8 mouse cellular contexts compared by ENCODE assay signal in genomic region chr9:122866192-122866591, GRCm38 (mm10). TPM values are rescaled to one million over a fixed set of nuclear protein-coding genes. Genes with fewer than 3 reads are reported as not detected.
DNase-seq lines count a peak whose midpoint lies in the region; ATAC-seq and TF ChIP-seq lines count a peak whose summit lies in the region.

No protein-coding gene starts in this region.

- 76% methylated on average over 4 of the region's 4 CpGs for WGBS in heart, embryonic 14.5 days
- WGBS in forebrain, embryonic 16.5 days, result 81% methylated on average over 4 of the region's 4 CpGs
- 72% methylated on average over 4 of the region's 4 CpGs for WGBS in liver, embryonic 16.5 days (ENCODE audit: insufficient replicate concordance)

- peak overlapping the region; percentile 85 for H3K9ac ChIP-seq in heart, embryonic 14.5 days (ENCODE audit: low read length)
- peak overlapping the region; percentile 93 for H3K9ac ChIP-seq in forebrain, embryonic 16.5 days (replicated peaks; ENCODE audit: low read depth, low read length)
- H3K9ac ChIP-seq in liver, embryonic 16.5 days (ENCODE audit: low read depth, low read length), result peak overlapping the region; percentile 84

- peak overlapping the region; percentile 63 to 99 for H3K4me3 ChIP-seq in heart, embryonic 14.5 days (ENCODE audit: control insufficient read depth in 1 of 2, insufficient read depth in 1 of 2, low read depth in 1 of 2, low read length in 2 of 2)
- peak overlapping the region; percentile 91 for H3K4me3 ChIP-seq in G1E (ENCODE audit: low read depth, low read length)
- peak overlapping the region; percentile 95 for H3K4me3 ChIP-seq in forebrain, embryonic 16.5 days (replicated peaks; ENCODE audit: low read length)
- peak overlapping the region; percentile 81 for H3K4me3 ChIP-seq in liver, embryonic 16.5 days (ENCODE audit: low read depth, low read length)

- no peak for DNase-seq in heart, postnatal 10 days
- peak; percentile 8 for DNase-seq in G1E (ENCODE audit: low spot score)
- no peak for DNase-seq in B cell, adult 2 months
- DNase-seq in layer of hippocampus, adult 18-20 months (ENCODE audit: low spot score in 2 of 2), result no peak
- DNase-seq in left cerebral cortex, postnatal 36 days (ENCODE audit: low spot score in 2 of 2), result no peak

- no peaks in the 10 kb centered on the region for H3K27me3 ChIP-seq in heart, embryonic 14.5 days (ENCODE audit: control insufficient read depth, insufficient read depth, low read length)
- H3K27me3 ChIP-seq in G1E (ENCODE audit: insufficient read depth, low read length), result peaks cover 7% of the 10 kb centered on the region
- no peaks in the 10 kb centered on the region for H3K27me3 ChIP-seq in forebrain, embryonic 16.5 days (replicated peaks; ENCODE audit: control insufficient read depth, insufficient read depth, low read length)
- no peaks in the 10 kb centered on the region for H3K27me3 ChIP-seq in liver, embryonic 16.5 days (ENCODE audit: control insufficient read depth, insufficient read depth, low read depth, low read length)

- intact Hi-C loops in heart, postnatal 10 days (cut with DNase I), result loop anchor here (5.0 kb wide), 1 partner anchor 56 kb away; the partner anchor contains the start of gene Zfp105
- intact Hi-C loops in left cerebral cortex, postnatal 36 days (cut with DNase I), result no loop called here

- peaks cover 3 to 21% of the 10 kb centered on the region in 2 experiments; a peak in 3 of 4 replicates for H3K4me1 ChIP-seq in heart, embryonic 14.5 days (ENCODE audit: control insufficient read depth in 2 of 2, insufficient read depth in 2 of 2, low read length in 2 of 2)
- H3K4me1 ChIP-seq in G1E (ENCODE audit: insufficient read depth, low read depth, low read length), result peaks cover 19% of the 10 kb centered on the region
- peaks cover 18% of the 10 kb centered on the region for H3K4me1 ChIP-seq in forebrain, embryonic 16.5 days (replicated peaks; ENCODE audit: control insufficient read depth, insufficient read depth, low read length)
- H3K4me1 ChIP-seq in liver, embryonic 16.5 days (ENCODE audit: control insufficient read depth, low read depth, low read length), result peaks cover 15% of the 10 kb centered on the region

- peak overlapping the region; percentile 83 for H3K4me2 ChIP-seq in heart, embryonic 14.5 days (ENCODE audit: low read length)
- peak overlapping the region; percentile 54 for H3K4me2 ChIP-seq in forebrain, embryonic 16.5 days (ENCODE audit: low read length)
- peak overlapping the region; percentile 56 for H3K4me2 ChIP-seq in liver, embryonic 16.5 days (ENCODE audit: low read depth, low read length)

- H3K36me3 ChIP-seq in heart, embryonic 14.5 days (ENCODE audit: control insufficient read depth, insufficient read depth, low read length), result peaks cover 17% of the 10 kb centered on the region
- peaks cover 25% of the 10 kb centered on the region for H3K36me3 ChIP-seq in G1E (replicated peaks)
- peaks cover 12% of the 10 kb centered on the region for H3K36me3 ChIP-seq in forebrain, embryonic 16.5 days (ENCODE audit: control insufficient read depth, insufficient read depth)
- peaks cover 16% of the 10 kb centered on the region for H3K36me3 ChIP-seq in liver, embryonic 16.5 days (ENCODE audit: control insufficient read depth, insufficient read depth)

- TF ChIP-seq CTCF in G1E (IDR thresholded peaks at IDR 0.05; ENCODE audit: low read depth, low read length), result no peak

- peak overlapping the region in 1 of 2 experiments; percentile 70; a peak in 1 of 4 replicates for H3K27ac ChIP-seq in heart, embryonic 14.5 days (replicated peaks in 1 of 2; ENCODE audit: control insufficient read depth in 1 of 2, insufficient read depth in 1 of 2, low read depth in 2 of 2, low read length in 2 of 2)
- no peak overlapping the region for H3K27ac ChIP-seq in forebrain, embryonic 16.5 days (ENCODE audit: low read length)
- H3K27ac ChIP-seq in liver, embryonic 16.5 days (ENCODE audit: low read length), result no peak overlapping the region

- no peak for ATAC-seq in heart, embryonic 14.5 days (ENCODE audit: insufficient number of reproducible peaks, insufficient read depth, low FRiP score, low read depth)
- no peak for ATAC-seq in G1E (ENCODE audit: extremely low read depth, insufficient number of reproducible peaks, low FRiP score, poor library complexity, severe bottlenecking)
- ATAC-seq in forebrain, embryonic 16.5 days, result peak; percentile 26
- ATAC-seq in liver, embryonic 16.5 days (ENCODE audit: low read depth), result no peak

- H3K9me3 ChIP-seq in heart, embryonic 14.5 days (ENCODE audit: control insufficient read depth, low read length), result peaks cover 6% of the 10 kb centered on the region; the same call in 1 of the 2 replicates
- peaks cover 23% of the 10 kb centered on the region for H3K9me3 ChIP-seq in G1E (replicated peaks)
- peaks cover 3% of the 10 kb centered on the region; the same call in 1 of the 2 replicates for H3K9me3 ChIP-seq in forebrain, embryonic 16.5 days (ENCODE audit: control insufficient read depth, low read length)
- H3K9me3 ChIP-seq in liver, embryonic 16.5 days (replicated peaks; ENCODE audit: control insufficient read depth, low read length), result no peaks in the 10 kb centered on the region

RNA-seq across cellular contexts. Expression of gene Zfp445, which starts 0.4 kb away (rescaled TPM):
- polyA plus RNA-seq in heart, embryonic 14.5 days (2014; fragmentation: Nextera tagmentation; extraction: Ambion mirVana), result 34.8 and 36.7 TPM in 2 replicates
- total RNA-seq in heart, postnatal 10 days (2021), result 100 to 1,000 TPM in 1 of 2 experiments, 10 to 100 TPM in 1; 94.5 to 117 TPM
- total RNA-seq in G1E (2014; fragmentation: Nextera tagmentation) (107 and 125 TPM in 2 replicates), G1E (2017) (89.4 and 113 TPM in 2 replicates)
- polyA plus RNA-seq in G1E (2012), result 4.6 and 6.6 TPM in 2 replicates
- polyA plus RNA-seq in forebrain, embryonic 16.5 days (2015; fragmentation: Nextera tagmentation; extraction: Ambion mirVana), result 132 and 142 TPM in 2 replicates
- polyA plus RNA-seq in liver, embryonic 16.5 days (2015; fragmentation: Nextera tagmentation; extraction: Ambion mirVana), result 19.4 and 20.3 TPM in 2 replicates
- total RNA-seq in layer of hippocampus, adult 18-20 months (2021), result 100 to 1,000 TPM; 152 to 156 TPM
- 100 to 1,000 TPM; 135 to 167 TPM for total RNA-seq in left cerebral cortex, postnatal 36 days (2021)

RNA-seq across cellular contexts. Expression of gene Zkscan7, which starts 19.3 kb away (rescaled TPM):
- polyA plus RNA-seq in heart, embryonic 14.5 days (2014; fragmentation: Nextera tagmentation; extraction: Ambion mirVana), result 1.1 and 1.5 TPM in 2 replicates
- total RNA-seq in heart, postnatal 10 days (2021), result 1 to 10 TPM; 4.6 to 6.4 TPM
- total RNA-seq in G1E (2014; fragmentation: Nextera tagmentation) (not detected in 2 replicates), G1E (2017) (0.12 and 0.22 TPM in 2 replicates)
- polyA plus RNA-seq in G1E (2012), result not detected in 2 replicates
- polyA plus RNA-seq in forebrain, embryonic 16.5 days (2015; fragmentation: Nextera tagmentation; extraction: Ambion mirVana), result 3.2 and 5.8 TPM in 2 replicates
- polyA plus RNA-seq in liver, embryonic 16.5 days (2015; fragmentation: Nextera tagmentation; extraction: Ambion mirVana), result 0.69 and 1.0 TPM in 2 replicates
- total RNA-seq in layer of hippocampus, adult 18-20 months (2021), result 1 to 10 TPM; 4.1 to 4.7 TPM
- 1 to 10 TPM; 3.5 to 5.5 TPM for total RNA-seq in left cerebral cortex, postnatal 36 days (2021)

RNA-seq across cellular contexts. Expression of gene Gm35549, which starts 22.4 kb away (rescaled TPM):
- polyA plus RNA-seq in heart, embryonic 14.5 days (2014; fragmentation: Nextera tagmentation; extraction: Ambion mirVana), result 0.36 TPM in 1 of 2 replicates, not detected in the other
- total RNA-seq in heart, postnatal 10 days (2021), result not detected
- not detected in 2 replicates for total RNA-seq in G1E (2014; fragmentation: Nextera tagmentation)
- total RNA-seq in G1E (2017), result not detected in 2 replicates
- polyA plus RNA-seq in G1E (2012), result not detected in 2 replicates
- polyA plus RNA-seq in forebrain, embryonic 16.5 days (2015; fragmentation: Nextera tagmentation; extraction: Ambion mirVana), result 0.99 TPM in 1 of 2 replicates, not detected in the other
- 0.16 TPM in 1 of 2 replicates, not detected in the other for polyA plus RNA-seq in liver, embryonic 16.5 days (2015; fragmentation: Nextera tagmentation; extraction: Ambion mirVana)
- total RNA-seq in layer of hippocampus, adult 18-20 months (2021), result not detected
- total RNA-seq in left cerebral cortex, postnatal 36 days (2021), result not detected

RNA-seq across cellular contexts. Expression of gene Zfp105, which starts 56.7 kb away (rescaled TPM):
- polyA plus RNA-seq in heart, embryonic 14.5 days (2014; fragmentation: Nextera tagmentation; extraction: Ambion mirVana), result 10.8 and 11.5 TPM in 2 replicates
- 1 to 10 TPM; 5.6 to 6.9 TPM for total RNA-seq in heart, postnatal 10 days (2021)
- total RNA-seq in G1E (2014; fragmentation: Nextera tagmentation) (21.5 and 22.5 TPM in 2 replicates), G1E (2017) (8.4 and 10.1 TPM in 2 replicates)
- polyA plus RNA-seq in G1E (2012), result 2.1 and 2.5 TPM in 2 replicates
- 20.8 and 23.1 TPM in 2 replicates for polyA plus RNA-seq in forebrain, embryonic 16.5 days (2015; fragmentation: Nextera tagmentation; extraction: Ambion mirVana)
- polyA plus RNA-seq in liver, embryonic 16.5 days (2015; fragmentation: Nextera tagmentation; extraction: Ambion mirVana), result 1.6 and 1.8 TPM in 2 replicates
- 1 to 10 TPM; 6.7 to 7.0 TPM for total RNA-seq in layer of hippocampus, adult 18-20 months (2021)
- total RNA-seq in left cerebral cortex, postnatal 36 days (2021), result 1 to 10 TPM; 7.2 to 8.7 TPM
